Mouse (Mus musculus): Measurements from ENCODE around the gene Alkbh1. TPM values are rescaled to one million over a fixed set of nuclear protein-coding genes. Genes with fewer than 3 reads are reported as not detected.

The Alkbh1 gene
- total and polyA plus RNA-seq, 3 experiments, result 7.6 to 11.5 (median 9.6) TPM

DNA sequence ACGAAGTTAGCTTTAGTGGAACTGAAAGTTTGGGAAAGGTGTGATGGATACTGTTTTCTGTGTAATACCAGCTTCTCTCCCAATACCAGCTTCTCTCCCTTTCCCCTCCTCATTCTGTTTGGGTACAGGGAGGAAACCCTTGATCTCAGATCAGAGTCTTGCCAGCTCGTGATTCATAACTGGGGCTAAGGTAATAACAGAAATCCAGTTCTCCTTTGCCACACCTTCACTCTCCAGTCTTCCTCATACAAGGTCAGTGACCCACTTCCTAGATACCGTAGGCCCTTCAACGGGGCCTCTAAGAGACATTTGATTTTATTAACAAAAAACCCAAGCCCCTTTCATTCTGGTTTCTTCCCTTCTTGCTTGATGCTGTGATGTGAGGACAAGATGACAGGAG is 38.7 kb downstream of the Alkbh1 start:
- Histone ChIP-seq H3K36me3 (ENCODE audit: control insufficient read depth, insufficient read depth, low read length) (no peaks in the 10 kb centered on the region), H3K4me3 (no peak overlapping the region), H3K4me1 (ENCODE audit: control insufficient read depth, insufficient read depth, low read length) (peaks cover 5% of the 10 kb centered on the region), H3K79me2 (replicated peaks; ENCODE audit: control insufficient read depth, insufficient read depth, low read length) (no peaks in the 10 kb centered on the region), H3K27me3 (ENCODE audit: control insufficient read depth, insufficient read depth, low read length) (no peaks in the 10 kb centered on the region), H3K9ac (ENCODE audit: low read depth, low read length) (no peak overlapping the region), H3K27ac (no peak overlapping the region)
- TF ChIP-seq EP300 (IDR thresholded peaks at IDR 0.05; ENCODE audit: insufficient read depth, low read depth, low read length) (no peak), CTCF (IDR thresholded peaks at IDR 0.05) (no peak), POLR2A (IDR thresholded peaks at IDR 0.05; ENCODE audit: insufficient read depth, low read depth, low read length) (no peak)
- DNase-seq, result no peak
- intact Hi-C loops (cut with DNase I), result no loop called here
- 87% methylated on average over 4 of the region's 4 CpGs for WGBS

DNA sequence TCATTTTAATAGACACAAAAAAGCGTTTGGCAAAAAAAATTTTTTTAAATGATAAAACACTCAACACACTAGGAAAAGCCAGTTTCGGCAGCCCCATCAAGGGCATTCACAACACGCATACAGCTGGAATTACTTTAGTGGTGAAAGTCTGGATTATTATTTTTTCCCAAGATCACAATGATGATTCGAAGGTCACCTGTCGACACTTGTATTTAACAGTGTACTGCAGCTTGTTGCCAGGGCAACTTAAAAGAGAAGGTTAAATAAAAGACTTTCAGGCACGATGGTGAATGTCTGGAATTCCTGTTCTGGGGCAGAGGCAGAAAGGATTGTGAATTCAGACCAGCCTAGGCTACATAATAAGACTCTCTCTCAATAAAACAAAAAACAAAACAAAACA is 41.9 kb downstream of the Alkbh1 start:
- no peaks in the 10 kb centered on the region for H3K79me2 ChIP-seq (replicated peaks; ENCODE audit: control insufficient read depth, insufficient read depth, low read length)
- no peaks in the 10 kb centered on the region for H3K27me3 ChIP-seq (ENCODE audit: control insufficient read depth, insufficient read depth, low read length)
- H3K36me3 ChIP-seq (ENCODE audit: control insufficient read depth, insufficient read depth, low read length), result no peaks in the 10 kb centered on the region
- no peak overlapping the region for H3K4me3 ChIP-seq
- H3K4me1 ChIP-seq (ENCODE audit: control insufficient read depth, insufficient read depth, low read length), result no peaks in the 10 kb centered on the region
- no peak overlapping the region for H3K27ac ChIP-seq
- 50% methylated on average over 6 of the region's 6 CpGs for WGBS
- H3K9ac ChIP-seq (ENCODE audit: low read depth, low read length), result no peak overlapping the region
- DNase-seq, result no peak
- intact Hi-C loops (cut with DNase I), result no loop called here
- TF ChIP-seq CTCF (IDR thresholded peaks at IDR 0.05) (no peak), POLR2A (IDR thresholded peaks at IDR 0.05; ENCODE audit: insufficient read depth, low read depth, low read length) (no peak), EP300 (IDR thresholded peaks at IDR 0.05; ENCODE audit: insufficient read depth, low read depth, low read length) (no peak)

DNA sequence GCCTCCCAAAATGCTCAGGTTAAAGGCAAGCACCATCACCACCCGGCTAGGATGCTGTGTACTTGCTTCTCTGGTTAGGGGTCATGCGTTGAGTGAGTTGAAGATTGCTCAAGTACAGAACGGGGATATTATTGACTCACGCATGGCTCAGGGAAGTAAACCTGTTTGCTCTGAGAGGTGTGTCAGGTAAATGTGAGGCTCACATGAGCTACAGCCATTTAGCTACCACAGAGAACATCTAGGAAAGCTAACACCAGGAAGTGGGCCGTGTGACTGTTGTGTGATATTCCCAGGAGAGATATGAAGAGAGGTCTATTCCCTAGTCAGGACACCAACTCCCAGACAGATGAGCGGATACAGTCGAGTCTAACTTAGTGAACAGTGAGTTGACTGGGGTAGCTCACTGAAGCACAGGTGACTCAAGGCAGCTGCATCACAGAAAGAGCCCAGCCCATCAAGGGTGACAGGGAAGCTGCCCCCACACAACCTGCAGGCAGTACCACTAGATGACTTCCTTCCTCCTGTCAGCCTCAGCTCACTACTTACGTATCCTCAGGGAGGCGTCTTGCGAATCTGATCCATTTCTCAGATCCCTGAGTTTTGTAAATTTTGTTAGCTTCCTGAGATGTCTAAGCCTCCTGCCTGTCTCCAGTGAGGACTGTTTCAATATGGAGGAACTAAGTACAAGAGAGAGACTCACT is 44.5 kb downstream of the Alkbh1 start:
- no peak overlapping the region for H3K9ac ChIP-seq (ENCODE audit: low read depth, low read length)
- WGBS, result 78% methylated on average over 10 of the region's 10 CpGs
- H3K4me1 ChIP-seq (ENCODE audit: control insufficient read depth, insufficient read depth, low read length), result no peaks in the 10 kb centered on the region

DNA sequence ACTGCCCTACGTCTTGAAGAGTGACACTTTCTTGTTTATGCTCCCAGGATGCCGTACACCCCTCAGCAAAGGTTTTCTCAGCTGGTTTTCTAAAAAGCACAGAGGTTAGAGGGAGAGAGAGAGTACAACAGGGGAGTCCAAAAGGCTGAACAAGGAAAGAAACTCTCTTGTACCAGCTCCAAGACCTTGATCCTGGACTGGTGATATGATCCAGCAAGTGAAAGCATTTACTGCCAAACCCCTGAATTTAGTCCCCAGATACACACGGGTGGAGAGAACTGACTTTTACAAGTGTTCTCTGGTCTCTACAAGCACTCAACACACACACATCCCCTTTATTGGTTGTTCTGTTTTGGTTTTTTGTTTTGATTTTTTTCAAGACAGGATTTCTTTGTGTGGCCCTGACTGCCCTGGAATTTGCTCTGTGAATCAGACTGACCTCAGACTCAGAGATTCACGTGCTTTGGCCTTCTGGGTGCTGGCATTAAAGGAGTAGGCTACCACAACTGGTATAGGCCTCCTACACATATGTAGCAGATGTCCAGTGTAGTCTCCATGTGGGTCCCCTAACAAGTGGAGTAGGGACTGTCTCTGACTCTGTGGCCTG is 45.9 kb downstream of the Alkbh1 start:
- peaks cover 2% of the 10 kb centered on the region; the same call in 1 of the 2 replicates for H3K36me3 ChIP-seq (ENCODE audit: control insufficient read depth, insufficient read depth, low read length)
- peaks cover 5% of the 10 kb centered on the region for H3K4me1 ChIP-seq (ENCODE audit: control insufficient read depth, insufficient read depth, low read length)
- no peaks in the 10 kb centered on the region for H3K79me2 ChIP-seq (replicated peaks; ENCODE audit: control insufficient read depth, insufficient read depth, low read length)
- WGBS, result 68% methylated on average over 4 of the region's 4 CpGs
- no peak overlapping the region for H3K27ac ChIP-seq
- no peak for DNase-seq
- no peak for TF ChIP-seq EP300 (IDR thresholded peaks at IDR 0.05; ENCODE audit: insufficient read depth, low read depth, low read length)
- TF ChIP-seq CTCF (IDR thresholded peaks at IDR 0.05), result no peak
- no peak for TF ChIP-seq POLR2A (IDR thresholded peaks at IDR 0.05; ENCODE audit: insufficient read depth, low read depth, low read length)
- intact Hi-C loops (cut with DNase I), result no loop called here
- no peak overlapping the region for H3K4me3 ChIP-seq
- H3K27me3 ChIP-seq (ENCODE audit: control insufficient read depth, insufficient read depth, low read length), result no peaks in the 10 kb centered on the region
- H3K9ac ChIP-seq (ENCODE audit: low read depth, low read length), result no peak overlapping the region

More for the DNA sequence above, 44.5 kb downstream of the Alkbh1 start:
- intact Hi-C loops (cut with DNase I), result no loop called here
- H3K27ac ChIP-seq, result no peak overlapping the region
- no peaks in the 10 kb centered on the region for H3K36me3 ChIP-seq (ENCODE audit: control insufficient read depth, insufficient read depth, low read length)
- TF ChIP-seq EP300 (IDR thresholded peaks at IDR 0.05; ENCODE audit: insufficient read depth, low read depth, low read length), result no peak
- no peak overlapping the region for H3K4me3 ChIP-seq
- DNase-seq, result no peak
- no peaks in the 10 kb centered on the region for H3K79me2 ChIP-seq (replicated peaks; ENCODE audit: control insufficient read depth, insufficient read depth, low read length)
- no peaks in the 10 kb centered on the region for H3K27me3 ChIP-seq (ENCODE audit: control insufficient read depth, insufficient read depth, low read length)

DNA sequence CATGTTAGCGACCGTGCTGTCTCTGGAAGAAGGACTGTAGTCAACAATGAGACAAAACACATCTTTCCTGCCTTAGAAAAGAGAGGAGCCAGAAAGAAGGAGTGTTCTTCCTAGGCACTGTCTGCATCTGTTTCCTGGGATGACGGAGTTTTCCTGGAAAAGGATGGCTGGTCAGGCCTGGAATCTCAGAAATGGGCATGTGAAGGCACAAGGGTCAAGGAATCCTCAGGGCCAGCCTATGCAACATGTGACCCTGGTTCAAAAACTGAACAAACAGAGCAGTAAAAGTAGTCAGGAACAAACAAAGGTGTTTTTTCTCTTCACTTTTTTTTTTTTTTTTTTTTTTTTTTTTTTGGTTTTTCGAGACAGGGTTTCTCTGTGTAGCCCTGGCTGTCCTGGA is 46.7 kb downstream of the Alkbh1 start:
- 76% methylated on average over 4 of the region's 4 CpGs for WGBS
- intact Hi-C loops (cut with DNase I), result no loop called here

DNA sequence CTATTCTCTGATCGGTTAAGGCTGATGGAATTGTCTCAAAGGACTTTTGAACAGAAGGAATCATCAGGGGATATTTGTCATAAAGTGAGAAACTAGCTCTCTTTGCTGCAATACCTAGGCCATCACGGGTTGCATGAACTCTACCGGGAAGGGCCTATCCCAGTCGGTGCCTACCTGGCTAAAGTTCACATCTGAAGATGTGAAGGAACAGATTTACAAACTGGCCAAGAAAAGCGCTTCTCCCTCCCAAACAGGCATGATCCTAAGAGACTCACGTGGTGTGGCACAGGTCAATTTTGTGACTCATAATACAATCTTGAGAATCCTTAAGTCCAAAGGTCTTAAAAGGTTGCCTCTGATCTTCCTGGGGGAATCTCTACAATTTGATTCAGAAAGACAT is 49.5 kb downstream of the Alkbh1 start:
- Histone ChIP-seq H3K4me3 (no peak overlapping the region), H3K27ac (no peak overlapping the region), H3K79me2 (replicated peaks; ENCODE audit: control insufficient read depth, insufficient read depth, low read length) (no peaks in the 10 kb centered on the region), H3K36me3 (ENCODE audit: control insufficient read depth, insufficient read depth, low read length) (peaks cover 2% of the 10 kb centered on the region; the same call in 1 of the 2 replicates), H3K9ac (ENCODE audit: low read depth, low read length) (no peak overlapping the region), H3K27me3 (ENCODE audit: control insufficient read depth, insufficient read depth, low read length) (no peaks in the 10 kb centered on the region), H3K4me1 (ENCODE audit: control insufficient read depth, insufficient read depth, low read length) (peaks cover 5% of the 10 kb centered on the region)
- 96% methylated on average over 6 of the region's 6 CpGs for WGBS
- intact Hi-C loops (cut with DNase I), result no loop called here
- TF ChIP-seq POLR2A (IDR thresholded peaks at IDR 0.05; ENCODE audit: insufficient read depth, low read depth, low read length), result no peak
- no peak for TF ChIP-seq CTCF (IDR thresholded peaks at IDR 0.05)
- TF ChIP-seq EP300 (IDR thresholded peaks at IDR 0.05; ENCODE audit: insufficient read depth, low read depth, low read length), result no peak
- no peak for DNase-seq

More for the DNA sequence above, 46.7 kb downstream of the Alkbh1 start:
- H3K79me2 ChIP-seq (replicated peaks; ENCODE audit: control insufficient read depth, insufficient read depth, low read length), result no peaks in the 10 kb centered on the region
- H3K9ac ChIP-seq (ENCODE audit: low read depth, low read length), result no peak overlapping the region
- TF ChIP-seq EP300 (IDR thresholded peaks at IDR 0.05; ENCODE audit: insufficient read depth, low read depth, low read length), result no peak
- TF ChIP-seq CTCF (IDR thresholded peaks at IDR 0.05), result no peak
- no peak for TF ChIP-seq POLR2A (IDR thresholded peaks at IDR 0.05; ENCODE audit: insufficient read depth, low read depth, low read length)
- peaks cover 2% of the 10 kb centered on the region; the same call in 1 of the 2 replicates for H3K36me3 ChIP-seq (ENCODE audit: control insufficient read depth, insufficient read depth, low read length)
- H3K27ac ChIP-seq, result no peak overlapping the region
- no peak for DNase-seq
- H3K27me3 ChIP-seq (ENCODE audit: control insufficient read depth, insufficient read depth, low read length), result no peaks in the 10 kb centered on the region
- no peak overlapping the region for H3K4me3 ChIP-seq
- H3K4me1 ChIP-seq (ENCODE audit: control insufficient read depth, insufficient read depth, low read length), result peaks cover 5% of the 10 kb centered on the region
